Mouse (Mus musculus) adrenal gland, adult (tissue): Measurements from ENCODE around the gene Yipf1.
"Not testable (repeated sequence)": the region's sequence is repeated elsewhere in the genome, so short reads cannot be mapped to it uniquely, and the experiment has no call there.

Source experiments
- DNase-seq, 2 experiments: peaks; one replicate each; pipeline ENCODE4 v3.0.0; 2022 to 2023; ENCODE audit warnings: low spot score in 1 of 2; ENCODE audit not compliant: inconsistent age in 2 of 2

The Yipf1 gene

DNA sequence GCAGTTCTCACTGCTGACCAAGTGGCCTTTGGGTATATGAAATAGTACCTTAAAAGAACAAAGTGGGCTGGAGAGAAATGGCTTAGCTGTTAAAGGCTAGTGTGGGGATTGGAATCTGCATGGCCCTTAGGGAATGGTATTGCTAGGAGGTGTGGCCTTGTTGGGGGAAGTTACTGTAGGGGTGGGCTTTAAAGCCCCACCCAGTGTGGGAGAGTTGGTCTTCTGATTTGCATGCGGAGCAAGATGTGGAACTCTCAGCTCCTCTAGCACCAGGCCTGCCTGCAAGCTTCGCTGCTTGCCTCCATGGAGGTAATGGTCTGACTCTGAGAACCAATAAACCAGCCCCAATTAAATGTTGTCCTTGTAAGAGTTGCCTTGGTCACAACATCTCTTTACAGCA, 6.9 kb downstream of the Yipf1 start:
- DNase-seq: no peak

- no peak for DNase-seq
Observed at GRCm38 (mm10) chr4:107323113-107323512, 8.9 kb downstream of the Yipf1 start.

DNA sequence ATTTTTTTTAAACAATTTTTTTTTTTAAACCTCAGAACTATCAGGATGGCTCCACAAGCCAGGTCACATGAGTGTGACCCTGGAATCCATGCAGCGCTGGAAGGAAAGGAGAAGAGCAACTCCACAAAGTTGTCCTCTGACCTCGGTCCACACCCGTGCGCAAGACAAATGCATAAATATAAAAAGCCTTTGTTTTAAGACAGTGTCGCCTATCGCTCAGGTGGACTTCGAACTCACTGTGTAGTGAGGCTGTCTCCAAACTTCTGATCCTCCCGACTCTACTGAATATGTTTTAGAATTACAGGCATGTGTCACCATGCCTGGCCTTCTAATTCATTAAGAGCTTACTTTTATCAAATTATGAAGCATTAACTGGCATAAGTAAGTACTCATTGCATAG, 14.4 kb downstream of the Yipf1 start:
- DNase-seq: no peak

GRCm38 (mm10) chr4:107333514-107333913, 19.4 kb downstream of the Yipf1 start:
- no peak for DNase-seq

- DNase-seq: no peak
Observed at GRCm38 (mm10) chr4:107336356-107336755, 22.2 kb downstream of the Yipf1 start.

GRCm38 (mm10) chr4:107337455-107337854, 23.3 kb downstream of the Yipf1 start:
- DNase-seq: no peak

GRCm38 (mm10) chr4:107341354-107341753, 27.2 kb downstream of the Yipf1 start:
- no peak for DNase-seq

DNA sequence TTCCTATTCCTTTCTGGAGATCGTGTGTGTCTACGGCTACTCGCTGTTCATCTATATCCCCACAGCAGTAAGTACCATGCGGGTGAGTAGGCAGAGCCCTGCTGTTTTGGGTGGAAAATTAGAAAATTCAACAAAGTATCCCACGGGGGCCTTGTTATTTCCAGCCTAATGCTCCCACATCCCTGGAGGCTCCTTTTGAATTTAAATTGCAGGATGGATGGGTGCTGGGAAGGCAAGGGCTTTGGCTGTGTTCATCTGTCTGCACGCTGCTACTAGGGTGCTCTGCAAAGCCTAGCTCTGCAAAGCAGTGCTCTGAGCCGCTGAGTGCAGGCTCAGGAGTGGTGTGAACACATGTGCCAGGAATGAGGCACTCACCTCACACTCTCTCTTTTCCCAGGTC, 30.4 kb downstream of the Yipf1 start:
- no peak for DNase-seq

- DNase-seq: peak; percentile 59 to 80
Observed at GRCm38 (mm10) chr4:107347221-107347620, 33.1 kb downstream of the Yipf1 start.

- no peak for DNase-seq
Observed at GRCm38 (mm10) chr4:107348529-107349310, 34.6 kb downstream of the Yipf1 start.

DNA sequence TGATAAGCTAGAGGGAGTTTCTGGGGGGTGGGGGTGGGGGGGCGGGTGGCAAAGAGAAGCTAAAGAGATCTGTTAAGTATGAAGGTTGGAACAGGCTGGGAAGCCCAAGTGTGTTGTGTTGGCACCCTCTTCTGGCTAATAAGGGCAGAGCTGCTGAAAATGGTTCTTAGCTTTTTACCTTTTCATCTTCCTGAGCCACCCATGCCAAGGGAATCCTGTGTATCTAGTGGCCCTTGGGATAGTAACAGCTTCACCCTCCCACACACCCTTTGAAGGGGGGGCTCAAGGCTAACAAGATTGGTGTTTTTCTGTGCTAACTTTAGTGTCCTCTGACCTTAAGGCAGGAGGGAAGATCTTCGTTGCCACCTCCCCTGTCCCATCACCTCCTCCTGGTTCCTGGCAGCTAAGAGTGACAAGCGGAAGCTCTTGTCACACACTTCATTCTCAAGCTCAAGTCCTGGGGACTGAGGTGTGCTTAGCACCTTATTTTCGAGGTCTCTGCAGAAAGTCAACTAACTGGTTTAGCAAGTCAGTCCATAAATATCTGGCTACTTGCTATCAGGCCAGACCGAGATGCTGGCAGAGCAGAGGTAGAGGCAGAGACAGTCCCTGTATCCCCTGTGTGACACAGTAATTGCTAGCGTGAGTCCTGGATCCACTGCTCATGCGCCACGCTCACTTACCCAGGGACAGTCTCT, 35.3 kb downstream of the Yipf1 start:
- peak in 1 of 2 experiments; percentile 73 for DNase-seq

DNA sequence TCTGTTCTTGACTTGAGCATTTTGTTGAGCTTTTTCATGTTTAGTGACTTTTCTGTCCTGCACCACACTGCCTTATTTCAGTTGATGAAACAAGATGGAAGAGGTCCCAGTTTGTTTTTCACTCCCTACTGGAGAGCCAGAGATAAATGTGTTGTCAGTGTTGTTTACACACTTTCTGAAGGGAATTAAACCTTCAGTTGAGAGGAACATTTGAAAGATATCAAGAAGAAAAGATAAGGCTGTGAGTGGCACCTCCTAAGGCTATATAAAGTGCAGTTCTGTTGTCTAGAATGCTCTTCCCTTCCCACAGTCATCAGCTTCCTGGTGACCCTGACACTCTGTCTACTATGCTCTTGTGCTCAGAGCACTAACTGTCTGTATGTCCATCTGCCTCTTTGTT, 37.2 kb downstream of the Yipf1 start:
- DNase-seq: no peak

DNA sequence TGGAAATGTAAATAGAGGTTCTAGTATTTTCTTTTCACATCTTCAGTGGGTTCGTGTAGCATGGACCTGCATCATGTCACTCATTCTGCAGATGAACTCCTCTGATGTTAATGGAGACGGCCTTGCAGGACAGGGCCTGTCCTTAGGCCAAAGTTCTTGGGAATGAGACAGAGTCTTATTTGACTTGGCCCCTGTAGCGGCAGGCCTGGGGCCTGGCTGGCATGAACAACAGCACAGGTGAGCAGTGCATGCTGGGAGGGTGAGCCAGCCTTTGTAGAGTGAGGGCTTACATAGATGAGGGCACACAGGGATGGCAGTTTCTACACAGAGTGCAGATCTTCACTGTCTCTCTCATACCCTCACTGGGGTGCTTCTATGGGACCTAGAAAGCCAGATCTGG, 39.4 kb downstream of the Yipf1 start:
- DNase-seq: no peak

GRCm38 (mm10) chr4:107354126-107354525, 40.0 kb downstream of the Yipf1 start:
- no peak for DNase-seq

- DNase-seq: peak; percentile 40 to 61
Observed at GRCm38 (mm10) chr4:107354543-107354942, 40.4 kb downstream of the Yipf1 start.

GRCm38 (mm10) chr4:107357172-107357571, 43.0 kb downstream of the Yipf1 start:
- DNase-seq: peak; percentile 52 to 70

- DNase-seq: no peak
Observed at GRCm38 (mm10) chr4:107358460-107358859, 44.3 kb downstream of the Yipf1 start.

DNA sequence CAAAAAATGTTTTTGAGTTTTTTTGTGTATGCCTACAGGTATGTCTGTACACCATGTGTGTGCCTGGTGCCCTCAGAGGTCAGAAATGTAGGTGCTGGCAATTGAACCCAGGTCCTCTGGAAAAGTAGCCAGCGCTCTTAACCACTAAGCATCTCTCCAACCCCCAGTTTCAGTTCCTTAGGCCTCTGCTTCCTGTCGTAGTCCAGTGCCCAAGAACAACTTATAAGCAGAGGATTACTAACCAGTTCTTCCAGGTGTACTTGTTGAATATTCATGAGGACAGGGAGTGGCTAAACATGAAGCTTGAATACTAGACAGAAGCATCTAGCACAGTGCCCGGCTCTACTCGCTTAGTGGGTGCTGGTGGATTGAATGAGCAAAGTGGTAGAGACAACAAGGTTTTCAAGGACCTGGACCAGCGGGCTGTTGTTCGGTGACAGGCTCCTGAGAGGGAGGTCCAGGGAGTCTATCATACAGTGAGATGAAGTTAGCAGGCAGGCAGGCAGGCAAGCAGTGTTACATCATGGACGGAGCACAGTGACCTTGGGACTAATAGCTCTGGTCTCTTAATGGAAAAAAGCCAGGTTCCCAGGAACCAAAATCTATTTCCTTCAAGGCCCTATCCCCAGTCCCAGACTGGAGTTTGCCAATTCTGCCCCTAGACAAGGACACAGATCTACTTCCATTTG, 46.4 kb downstream of the Yipf1 start:
- peak in 1 of 2 experiments; percentile 52 for DNase-seq

GRCm38 (mm10) chr4:107362755-107363154, 48.6 kb downstream of the Yipf1 start:
- peak; percentile 51 to 62 for DNase-seq

DNA sequence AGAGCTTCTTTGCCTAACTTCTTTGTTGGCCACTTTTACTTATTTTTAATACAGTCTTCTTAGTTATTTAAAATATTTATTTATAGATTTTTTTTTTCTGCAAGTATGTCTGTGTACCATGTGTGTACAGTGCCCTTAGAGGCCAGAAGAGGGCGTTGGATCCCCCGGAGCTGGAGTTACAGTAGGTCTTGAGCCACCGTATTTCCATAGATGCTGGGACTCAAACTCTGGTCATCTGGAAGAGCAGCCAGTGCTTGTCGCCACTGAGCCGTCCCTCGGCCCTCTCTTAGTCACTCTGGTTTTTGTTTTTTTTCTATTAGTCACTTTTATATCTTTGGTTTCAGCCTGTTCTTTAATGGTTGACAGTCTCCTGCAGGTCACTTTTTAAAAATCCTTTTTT, 49.4 kb downstream of the Yipf1 start:
- no peak for DNase-seq

- DNase-seq: no peak
Observed at GRCm38 (mm10) chr4:107364190-107364639, 50.1 kb downstream of the Yipf1 start.

DNA sequence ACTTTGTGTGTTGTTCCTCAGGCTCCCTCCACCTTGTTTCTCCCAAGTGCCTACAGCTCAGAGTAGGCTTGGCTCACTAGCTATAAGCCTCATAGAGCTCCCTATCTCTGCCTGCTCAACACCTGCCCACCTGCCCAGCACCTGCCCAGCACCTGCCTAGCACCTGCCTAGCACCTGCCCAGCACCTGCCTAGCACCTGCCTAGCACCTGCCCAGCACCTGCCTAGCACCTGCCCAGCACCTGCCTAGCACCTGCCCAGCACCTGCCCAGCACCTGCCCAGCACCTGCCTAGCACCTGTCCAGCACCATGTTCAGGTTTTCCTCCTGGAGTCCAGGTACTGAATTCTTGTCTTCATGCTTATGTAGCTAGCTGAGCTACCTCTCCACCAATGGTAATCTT, 52.2 kb downstream of the Yipf1 start:
- DNase-seq: not testable (repeated sequence)
